Mouse (Mus musculus): ENCODE data around the gene Celf5.
"Not testable (repeated sequence)": the region's sequence is repeated elsewhere in the genome, so short reads cannot be mapped to it uniquely, and the experiment has no call there.

The Celf5 gene

DNA sequence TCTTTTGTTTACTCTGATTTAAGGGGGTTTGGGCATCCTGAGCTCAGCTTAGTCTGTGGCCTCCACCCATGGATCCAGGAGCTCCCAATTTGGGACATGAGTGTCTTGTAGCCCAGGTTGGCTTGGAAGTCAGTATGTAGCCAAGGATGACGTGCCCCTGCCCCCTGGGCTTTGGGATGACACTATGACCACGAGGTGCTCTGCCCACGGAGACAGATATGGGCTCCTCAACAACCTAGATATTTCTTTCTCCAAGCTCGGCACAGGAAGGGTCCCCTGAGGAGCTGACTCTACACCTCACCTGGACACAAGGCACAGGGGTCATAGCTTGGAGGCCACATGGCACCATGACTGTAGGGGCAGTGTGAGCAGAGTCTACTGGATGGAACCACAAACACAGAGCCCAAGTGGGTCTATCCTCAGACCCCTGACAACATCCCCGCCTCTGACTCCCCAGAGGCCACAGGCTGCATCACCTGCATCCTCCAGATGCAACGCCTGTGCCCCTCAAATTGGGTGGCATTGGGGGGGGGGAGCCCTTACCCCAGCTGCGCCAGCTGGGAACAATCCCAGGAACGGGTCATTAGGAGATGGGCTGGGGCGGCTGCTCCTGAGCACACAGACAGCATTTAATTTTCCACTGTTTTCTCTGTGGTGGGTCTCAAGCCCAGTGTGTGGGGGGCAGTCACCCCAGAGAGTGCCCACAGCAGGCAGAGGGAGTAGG lies 31.7 kb downstream of the Celf5 start:
- no peak for DNase-seq

- peak; percentile 85 for DNase-seq
Observed at GRCm38 (mm10) chr10:81450140-81450539, 32.4 kb downstream of the Celf5 start.

DNA sequence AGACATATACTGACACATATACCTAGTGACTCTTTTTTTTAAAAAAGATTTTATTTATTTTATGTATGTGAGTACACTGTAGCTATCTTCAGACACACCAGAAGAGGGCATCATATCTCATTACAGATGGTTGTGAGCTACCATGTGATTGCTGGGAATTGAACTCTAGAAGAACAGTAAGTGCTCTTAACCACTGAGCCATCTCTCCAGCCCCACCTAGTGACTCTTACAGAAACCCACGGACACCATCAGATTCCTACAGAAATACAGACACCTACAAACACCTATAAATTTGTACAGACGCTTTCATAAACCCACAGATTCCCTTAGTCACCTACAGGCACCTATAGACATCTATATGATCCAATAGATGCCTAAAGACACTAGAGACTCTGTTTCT lies 37.0 kb downstream of the Celf5 start:
- not testable (repeated sequence) for DNase-seq

GRCm38 (mm10) chr10:81441019-81441418 lies 41.5 kb downstream of the Celf5 start:
- DNase-seq = no peak

GRCm38 (mm10) chr10:81435436-81435835 lies 47.1 kb downstream of the Celf5 start:
- no peak for DNase-seq

DNA sequence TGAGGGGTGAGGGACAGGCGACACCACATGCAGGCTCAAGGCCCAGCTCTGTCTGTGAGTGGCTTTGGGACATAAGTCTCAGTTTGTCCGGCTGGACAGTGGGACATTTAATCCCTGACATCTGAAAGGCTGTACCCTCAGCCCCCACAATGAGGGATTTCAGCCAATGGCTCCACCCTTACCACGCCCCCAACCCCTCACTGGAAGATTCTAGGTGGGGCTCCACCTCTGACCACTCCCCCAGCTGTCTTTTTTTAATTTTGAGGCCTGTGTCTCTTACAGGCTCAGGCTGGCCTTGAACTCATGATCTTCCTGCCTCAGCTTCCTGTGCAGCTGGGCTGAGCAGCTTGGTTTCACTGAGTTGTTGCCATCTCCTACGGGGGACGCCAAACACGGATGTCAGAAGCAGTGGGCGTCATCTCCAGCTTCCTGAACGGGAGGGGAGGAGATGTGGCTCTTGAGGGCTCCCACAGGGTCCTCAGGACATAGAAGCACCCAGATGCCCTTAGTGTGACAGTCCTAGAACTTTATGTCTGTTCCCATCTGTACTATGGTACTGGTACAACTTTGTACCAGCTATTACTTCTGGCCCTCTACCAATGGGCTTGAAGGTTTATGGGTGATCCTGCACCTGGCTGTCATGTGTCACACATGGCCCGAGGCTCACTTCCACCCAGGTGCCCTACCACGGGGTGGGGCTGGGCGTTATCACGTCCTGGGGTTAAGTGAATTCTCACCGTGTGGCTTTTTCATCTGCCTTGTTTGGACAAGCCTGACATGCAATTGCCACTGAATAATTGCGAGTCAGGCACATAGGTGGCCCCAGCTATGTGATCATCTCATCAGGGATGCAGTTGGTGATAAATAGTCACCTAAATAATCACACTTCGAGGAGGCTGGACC lies 47.9 kb downstream of the Celf5 start:
- peak; percentile 36 for DNase-seq

- DNase-seq = peak; percentile 69
Observed at GRCm38 (mm10) chr10:81433541-81434289, 48.8 kb downstream of the Celf5 start.

DNA sequence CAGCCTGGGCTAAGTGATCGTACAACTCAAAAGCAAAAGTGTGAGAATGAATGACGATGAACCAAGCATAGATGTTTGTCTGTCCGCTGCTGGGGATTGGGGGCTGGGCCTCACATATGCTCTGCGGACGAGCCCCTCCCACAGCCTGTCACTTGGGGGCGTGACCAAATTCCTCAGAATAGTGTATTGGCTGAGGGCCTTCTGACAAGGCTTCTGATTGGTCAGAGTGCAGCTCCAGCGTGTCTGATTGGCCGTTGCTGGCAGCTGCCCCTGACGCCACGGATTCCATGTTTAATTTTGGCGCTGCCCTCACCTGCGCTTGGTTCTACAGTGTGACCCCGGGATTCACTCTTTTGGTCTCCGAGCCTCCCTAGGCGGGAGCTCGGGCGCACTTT lies 49.6 kb downstream of the Celf5 start:
- peak; percentile 94 for DNase-seq

- DNase-seq = no peak
Observed at GRCm38 (mm10) chr10:81432169-81432867, 50.2 kb downstream of the Celf5 start.

GRCm38 (mm10) chr10:81431526-81432168 lies 50.9 kb downstream of the Celf5 start:
- DNase-seq = peak; percentile 42

DNA sequence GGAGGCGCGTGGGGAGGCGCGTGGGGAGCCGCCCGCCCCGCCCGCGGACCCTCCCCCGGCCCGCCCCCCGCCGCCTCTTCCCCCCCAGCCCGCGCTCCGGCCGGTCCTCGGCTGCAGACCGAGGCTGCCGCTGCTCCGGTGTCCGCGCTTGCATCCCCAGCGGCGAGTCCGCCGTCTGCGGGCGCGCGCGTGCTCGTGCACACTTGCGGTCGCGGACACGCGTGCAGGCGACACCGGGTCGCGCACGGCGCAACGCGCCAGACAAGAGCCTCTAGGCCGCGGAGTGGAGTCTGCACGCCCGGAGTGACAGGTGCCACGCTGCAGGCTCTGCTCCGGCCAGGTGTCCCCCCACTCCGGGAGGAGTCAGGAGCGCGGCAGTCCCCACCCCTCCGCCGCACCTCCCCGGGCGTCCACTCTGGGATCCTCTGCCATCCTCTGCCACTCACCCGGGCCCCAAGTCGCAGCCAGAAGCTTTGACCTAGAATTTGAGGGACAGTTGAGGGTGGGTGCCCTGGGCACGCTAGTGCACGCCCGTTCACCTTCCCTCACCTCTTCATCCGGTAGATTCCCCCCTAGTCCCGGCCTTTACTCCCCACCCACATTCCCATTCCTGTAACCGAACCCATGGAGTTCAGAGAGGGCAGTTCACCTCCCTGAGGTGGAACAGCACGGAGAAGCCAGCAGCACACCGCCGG lies 51.5 kb downstream of the Celf5 start:
- DNase-seq = peak; percentile 64

DNA sequence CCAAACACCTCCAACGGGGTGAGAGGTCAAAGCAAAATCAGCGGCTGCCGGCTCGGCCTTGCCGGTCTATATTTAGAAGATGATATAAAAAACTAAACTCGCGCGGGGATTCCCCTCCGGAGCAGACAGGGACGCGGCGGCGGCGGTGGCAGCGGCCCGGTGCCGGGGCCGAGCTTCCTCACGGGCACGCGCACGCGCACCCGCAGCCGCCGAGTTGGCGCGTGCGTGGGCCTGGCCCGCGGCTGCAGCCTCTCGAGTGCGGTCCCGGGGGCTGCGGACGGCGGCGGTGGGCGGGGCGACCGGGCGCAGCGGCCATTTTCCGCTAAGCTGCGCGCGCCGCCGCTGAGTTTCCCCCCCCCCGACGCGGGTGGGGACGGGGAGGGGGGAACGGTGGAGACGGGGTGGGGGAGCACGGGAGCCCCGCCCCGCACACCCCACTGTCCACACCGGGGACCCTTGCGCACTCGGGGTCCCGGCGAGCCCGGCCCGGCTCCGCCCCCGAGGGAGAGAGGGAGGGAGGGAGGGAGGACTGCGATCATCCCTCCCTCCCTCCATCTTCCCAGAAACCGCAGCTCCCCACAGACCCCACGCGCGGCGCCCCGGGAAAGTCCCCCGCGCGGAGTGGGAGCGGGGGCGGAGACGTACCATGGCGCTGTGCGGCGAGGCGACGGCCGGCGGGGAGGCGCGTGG lies 52.2 kb downstream of the Celf5 start:
- DNase-seq = peak; percentile 80

- DNase-seq = peak; percentile 85
Observed at GRCm38 (mm10) chr10:81429605-81430061, 52.9 kb downstream of the Celf5 start.

DNA sequence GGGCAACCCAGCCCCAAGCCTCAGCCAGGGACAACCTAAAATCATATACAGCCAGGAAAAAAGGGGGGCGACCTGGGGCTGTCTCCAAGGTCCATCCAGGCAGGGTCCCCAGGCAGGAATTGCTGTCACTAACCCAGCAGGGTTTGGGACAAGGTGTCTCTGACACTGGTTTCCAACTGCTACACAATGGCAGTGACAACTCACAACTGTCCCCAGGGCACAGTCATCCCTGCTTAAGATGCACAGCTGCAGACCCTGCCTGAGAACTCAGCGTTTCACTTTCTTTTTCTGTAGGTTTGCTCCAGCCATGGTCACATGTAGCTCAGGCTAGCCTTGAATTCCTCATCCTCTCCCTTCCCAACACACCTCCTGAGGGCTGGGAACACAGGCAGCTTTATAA lies 53.4 kb downstream of the Celf5 start:
- no peak for DNase-seq

DNA sequence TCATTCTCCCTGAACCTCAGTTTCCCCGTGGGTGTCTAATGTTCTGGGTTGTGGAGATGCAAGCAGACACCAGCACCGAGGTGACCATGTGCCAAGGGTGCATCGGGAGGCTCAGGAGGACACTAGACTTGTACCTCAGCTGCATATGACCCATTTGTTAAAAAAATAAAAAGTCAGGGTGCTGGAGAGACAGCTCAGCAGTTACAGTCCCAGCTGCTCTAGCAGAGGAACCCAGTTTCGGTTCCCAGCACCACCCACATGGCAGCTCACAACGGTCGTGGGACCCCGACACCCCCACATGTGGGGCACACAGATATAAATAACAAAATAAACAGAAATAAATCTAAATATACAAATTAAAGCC lies 54.0 kb downstream of the Celf5 start:
- peak; percentile 3 for DNase-seq

GRCm38 (mm10) chr10:81427804-81428506 lies 54.6 kb downstream of the Celf5 start:
- DNase-seq = peak; percentile 3

DNA sequence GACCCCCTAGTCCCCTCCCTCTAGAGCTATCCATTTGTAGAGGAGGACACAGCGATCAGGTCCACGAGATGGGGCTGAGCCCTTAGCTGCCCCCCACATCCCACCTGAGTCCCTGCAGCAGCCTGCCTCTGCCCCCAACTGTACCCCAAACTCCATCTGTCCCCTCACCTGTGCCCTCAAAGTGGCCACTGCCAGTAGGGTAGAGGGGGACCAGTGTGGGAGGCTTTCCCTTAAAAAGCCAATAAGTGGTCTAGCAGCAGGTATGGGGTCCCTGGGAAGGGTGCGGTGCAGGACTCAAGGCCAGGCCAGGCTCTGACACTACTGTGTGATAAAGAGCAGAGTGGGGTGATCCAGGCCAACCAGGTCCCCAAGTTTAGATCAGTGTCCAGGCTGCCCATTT lies 55.2 kb downstream of the Celf5 start:
- DNase-seq = peak; percentile 3

DNA sequence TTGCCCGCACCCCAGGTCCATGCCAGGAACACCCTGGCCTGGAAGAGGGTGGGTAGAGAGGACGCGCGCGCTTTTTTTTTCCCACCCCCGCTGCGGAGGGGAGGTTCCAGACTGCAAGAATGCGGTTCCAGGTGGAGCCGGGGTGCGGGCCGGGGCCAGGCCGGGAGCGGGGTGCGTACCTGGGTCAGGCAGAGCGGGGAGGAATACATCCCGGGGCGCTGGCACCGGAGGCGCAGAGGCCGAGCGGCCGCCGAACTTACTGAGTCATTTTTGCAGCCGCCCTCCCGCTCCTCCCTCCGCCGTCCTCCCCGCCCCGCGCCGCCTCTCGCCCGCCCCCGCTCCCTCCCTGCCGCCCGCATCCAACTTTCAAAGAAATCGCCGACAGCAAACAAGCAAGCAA lies 55.6 kb downstream of the Celf5 start:
- DNase-seq = peak; percentile 40

GRCm38 (mm10) chr10:81426081-81426671 lies 56.3 kb downstream of the Celf5 start:
- DNase-seq = peak; percentile 26
